Mouse (Mus musculus) forebrain, embryonic 16.5 days (tissue): ENCODE data around the gene Apold1. TPM values are rescaled to one million over a fixed set of nuclear protein-coding genes. Genes with fewer than 3 reads are reported as not detected.

Experiments used
- ATAC-seq: fragments of 200-750 bp; cut with Nextera tagmentation; 2 replicates; pipeline ENCODE4 v1.8.0; 2017; ENCODE audit warnings: mild to moderate bottlenecking, moderate library complexity
- H3K27ac ChIP-seq: fragments of 300-500 bp; sonication (generic); 2 replicates; pipeline ENCODE4 v1.5.1; 2014; ENCODE audit warnings: low read length, control low read depth
- H3K27me3 ChIP-seq: fragments of 300-500 bp; sonication (generic); replicated peaks from 2 replicates; pipeline ENCODE4 v1.6.1; 2014; ENCODE audit warnings: low read length; ENCODE audit not compliant: control insufficient read depth, insufficient read depth
- H3K36me3 ChIP-seq: fragments of 300-500 bp; sonication (generic); 2 replicates; pipeline ENCODE4 v1.6.1; 2014; ENCODE audit not compliant: control insufficient read depth, insufficient read depth
- H3K4me1 ChIP-seq: fragments of 300-500 bp; sonication (generic); replicated peaks from 2 replicates; pipeline ENCODE4 v1.6.1; 2014; ENCODE audit warnings: low read length; ENCODE audit not compliant: control insufficient read depth, insufficient read depth
- H3K4me2 ChIP-seq: fragments of 300-500 bp; sonication (generic); 2 replicates; pipeline ENCODE4 v1.6.1; 2014; ENCODE audit warnings: mild to moderate bottlenecking, low read length, control low read depth
- H3K4me3 ChIP-seq: fragments of 300-500 bp; sonication (generic); replicated peaks from 2 replicates; pipeline ENCODE4 v1.5.1; 2014; ENCODE audit warnings: mild to moderate bottlenecking, low read length, control low read depth
- H3K9ac ChIP-seq: fragments of 300-500 bp; sonication (generic); replicated peaks from 2 replicates; pipeline ENCODE4 v1.6.1; 2014; ENCODE audit warnings: low read depth, low read length, control low read depth
- H3K9me3 ChIP-seq: fragments of 300-500 bp; sonication (generic); 2 replicates; pipeline ENCODE4 v1.6.1; 2016; ENCODE audit warnings: low read length; ENCODE audit not compliant: control insufficient read depth
- WGBS: fragments of 180-500 bp; shearing (Covaris S2); extraction: QIAGEN DNeasy Blood & Tissue Kit; methylation state at CpG from one replicate; pipeline ENCODE4 v1.1.7; 2014; 5-methylcytosine and 5-hydroxymethylcytosine counted together
- polyA plus RNA-seq: library from polyadenylated mRNA; unstranded; fragments of >200 nt; fragmentation: Nextera tagmentation; extraction: Ambion mirVana; gene quantifications from 2 replicates; pipeline ENCODE4 v1.2.1, GENCODE M21; 2015

Apold1 gene
- polyA plus RNA-seq, 1 experiment from 2014 or later = 4.2 TPM

DNA sequence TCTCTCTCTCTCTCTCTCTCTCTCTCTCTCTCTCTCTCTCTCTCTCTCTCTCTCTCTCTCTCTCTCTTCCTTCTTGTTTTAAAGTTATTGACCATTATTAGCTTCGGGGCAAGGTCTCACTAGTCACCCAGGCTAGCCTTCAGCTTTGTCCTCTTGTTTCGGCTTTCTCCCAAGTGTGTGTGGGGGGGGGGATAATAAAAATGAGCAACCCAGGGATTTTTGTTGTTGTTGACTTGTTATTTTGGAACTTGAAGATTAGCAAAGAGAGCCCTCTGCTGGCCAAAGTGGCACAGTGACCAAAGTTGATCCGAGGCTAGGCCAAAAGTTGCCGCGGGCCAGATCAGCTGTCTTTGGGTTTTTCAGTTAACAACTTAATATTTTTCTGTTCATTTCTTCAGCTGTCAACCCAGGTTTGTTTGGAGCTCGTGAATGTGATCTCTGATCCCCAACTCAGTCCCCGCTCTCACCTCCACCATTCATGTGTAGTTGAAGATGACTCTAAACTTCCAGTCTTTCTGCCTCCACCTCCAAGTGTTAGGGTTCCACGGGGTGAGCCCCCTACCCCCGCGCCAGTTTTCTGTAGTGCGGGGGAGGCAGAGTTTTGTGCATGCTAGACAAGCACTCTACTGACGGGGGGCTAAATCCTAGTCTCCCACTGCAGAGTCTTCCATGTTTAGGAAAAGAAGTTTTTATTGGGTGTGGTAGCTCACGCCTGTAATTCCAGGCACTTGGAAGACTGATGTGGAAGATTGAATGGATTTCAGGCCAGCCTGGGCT lies 34.0 kb upstream of the Apold1 start:
- Histone ChIP-seq H3K27ac (no peak overlapping the region), H3K4me2 (no peak overlapping the region), H3K4me1 (no peaks in the 10 kb centered on the region), H3K36me3 (no peaks in the 10 kb centered on the region), H3K4me3 (no peak overlapping the region), H3K27me3 (no peaks in the 10 kb centered on the region), H3K9me3 (no peaks in the 10 kb centered on the region), H3K9ac (no peak overlapping the region)
- 48% methylated on average over 13 of the region's 13 CpGs for WGBS
- peak; percentile 28; the same call in 1 of the 2 replicates for ATAC-seq

DNA sequence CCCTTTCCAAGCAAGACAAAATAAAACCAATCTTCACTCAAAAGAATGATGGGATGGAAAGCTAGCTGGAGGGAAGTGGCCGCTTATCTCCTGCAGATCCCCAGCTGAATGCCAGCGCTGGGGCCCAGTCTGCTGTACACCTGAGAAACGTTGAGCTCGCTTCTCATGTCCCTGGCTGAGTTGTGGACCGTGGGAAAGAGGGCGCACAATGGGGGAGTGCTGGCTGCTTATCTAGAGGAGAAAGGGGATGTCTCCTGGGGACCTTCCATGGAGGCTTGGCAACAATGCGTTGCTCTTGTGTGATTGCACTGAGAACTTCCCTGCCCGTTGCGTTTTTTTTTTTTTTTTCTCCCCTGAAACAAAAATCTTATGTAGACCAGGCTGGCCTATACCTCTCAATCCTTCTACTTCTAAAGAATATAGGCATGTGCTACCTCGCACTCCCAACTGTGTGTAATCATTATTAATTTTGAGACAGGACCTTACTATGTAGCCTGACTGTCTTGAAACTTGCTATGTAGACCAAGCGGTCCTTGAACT lies 32.9 kb upstream of the Apold1 start:
- no peak for ATAC-seq
- Histone ChIP-seq H3K27ac (no peak overlapping the region), H3K9ac (no peak overlapping the region), H3K4me1 (no peaks in the 10 kb centered on the region), H3K4me3 (no peak overlapping the region), H3K27me3 (no peaks in the 10 kb centered on the region), H3K4me2 (no peak overlapping the region), H3K36me3 (no peaks in the 10 kb centered on the region), H3K9me3 (no peaks in the 10 kb centered on the region)
- 67% methylated on average over 11 of the region's 11 CpGs for WGBS

DNA sequence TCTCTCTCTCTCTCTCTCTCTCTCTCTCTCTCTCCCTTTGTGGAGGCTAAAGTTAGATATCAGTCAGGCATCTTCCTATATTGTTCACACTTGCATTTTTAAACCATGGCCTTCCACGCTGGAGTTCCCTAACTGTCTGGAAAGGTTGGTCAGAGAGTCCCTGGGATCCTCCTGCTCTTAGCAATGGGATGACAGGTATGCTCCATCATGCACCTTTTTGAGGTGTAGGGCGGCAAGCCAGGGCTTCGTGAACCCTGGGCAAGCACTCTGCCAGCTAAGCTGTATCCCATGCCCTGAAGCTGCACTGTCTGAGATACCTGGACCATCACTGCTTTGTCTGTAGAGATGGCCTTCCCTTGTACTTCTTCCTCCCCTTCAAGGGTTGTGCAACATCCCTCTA lies 32.3 kb upstream of the Apold1 start:
- Histone ChIP-seq H3K4me3 (no peak overlapping the region), H3K4me1 (0 out of 2 replicates have a peak, but pooled peaks cover 2% of the 10 kb centered on the region), H3K4me2 (no peak overlapping the region), H3K9me3 (no peaks in the 10 kb centered on the region), H3K9ac (no peak overlapping the region), H3K27ac (no peak overlapping the region), H3K27me3 (no peaks in the 10 kb centered on the region), H3K36me3 (no peaks in the 10 kb centered on the region)
- WGBS = 93% methylated on average over 3 of the region's 3 CpGs
- no peak for ATAC-seq

DNA sequence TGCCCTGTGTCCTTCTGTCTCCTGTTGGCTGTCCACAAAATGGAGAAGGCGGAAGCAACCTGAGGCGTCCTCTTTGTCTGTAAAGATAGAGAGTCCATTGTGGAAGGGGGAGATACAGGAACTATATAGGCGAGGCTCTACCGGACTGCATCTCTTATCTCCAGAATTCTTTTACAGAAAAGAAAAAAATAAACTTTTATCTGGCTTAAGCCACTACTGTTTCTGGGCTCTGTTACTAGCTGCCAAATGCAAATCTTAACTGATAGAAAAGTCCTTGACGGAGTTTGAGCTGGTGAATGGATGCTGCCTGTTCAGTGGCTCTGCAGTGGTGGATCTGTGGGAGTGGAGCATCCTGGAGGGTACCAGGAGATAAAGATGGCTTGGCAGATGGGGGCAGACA lies 30.2 kb upstream of the Apold1 start:
- Histone ChIP-seq H3K4me3 (no peak overlapping the region), H3K27ac (no peak overlapping the region), H3K4me1 (0 out of 2 replicates have a peak, but pooled peaks cover 2% of the 10 kb centered on the region), H3K9ac (no peak overlapping the region), H3K4me2 (no peak overlapping the region), H3K9me3 (no peaks in the 10 kb centered on the region), H3K36me3 (no peaks in the 10 kb centered on the region), H3K27me3 (no peaks in the 10 kb centered on the region)
- WGBS = 83% methylated on average over 5 of the region's 5 CpGs
- ATAC-seq = no peak

GRCm38 (mm10) chr6:134953976-134954375 lies 27.5 kb upstream of the Apold1 start:
- Histone ChIP-seq H3K9me3 (no peaks in the 10 kb centered on the region), H3K4me3 (no peak overlapping the region), H3K9ac (no peak overlapping the region), H3K36me3 (no peaks in the 10 kb centered on the region), H3K27me3 (no peaks in the 10 kb centered on the region), H3K27ac (no peak overlapping the region), H3K4me1 (0 out of 2 replicates have a peak, but pooled peaks cover 2% of the 10 kb centered on the region), H3K4me2 (peak overlapping the region; percentile 1; the same call in 1 of the 2 replicates)
- WGBS = 36% methylated on average over 11 of the region's 11 CpGs
- ATAC-seq = peak; percentile 75

GRCm38 (mm10) chr6:134956388-134956787 lies 25.1 kb upstream of the Apold1 start:
- Histone ChIP-seq H3K9ac (no peak overlapping the region), H3K4me2 (no peak overlapping the region), H3K4me1 (peaks cover 10% of the 10 kb centered on the region), H3K27ac (no peak overlapping the region), H3K4me3 (no peak overlapping the region), H3K9me3 (no peaks in the 10 kb centered on the region), H3K27me3 (no peaks in the 10 kb centered on the region), H3K36me3 (no peaks in the 10 kb centered on the region)
- no peak for ATAC-seq
- WGBS = 88% methylated on average over 4 of the region's 4 CpGs

DNA sequence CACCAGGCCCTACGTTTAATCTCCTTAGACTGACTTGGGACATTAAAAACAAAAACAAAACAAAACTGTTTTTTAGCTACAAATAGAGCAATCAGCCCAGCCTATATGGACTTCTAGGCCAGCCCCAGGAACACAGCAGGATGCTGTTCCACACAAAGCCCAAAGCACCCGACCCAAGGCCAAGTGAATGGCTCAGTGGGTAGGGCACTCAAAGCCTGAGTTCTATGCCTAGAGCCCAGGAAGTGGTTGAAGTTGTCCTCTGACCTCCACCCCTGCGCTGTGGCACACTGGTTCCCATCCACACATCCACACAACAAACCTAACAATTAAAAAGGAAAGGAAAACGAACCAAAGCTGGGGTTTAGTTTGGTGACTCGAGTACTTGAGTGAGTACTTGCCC lies 20.2 kb upstream of the Apold1 start:
- Histone ChIP-seq H3K4me3 (no peak overlapping the region), H3K4me1 (peaks cover 12% of the 10 kb centered on the region), H3K27ac (no peak overlapping the region), H3K4me2 (no peak overlapping the region), H3K9ac (no peak overlapping the region), H3K27me3 (no peaks in the 10 kb centered on the region), H3K9me3 (no peaks in the 10 kb centered on the region), H3K36me3 (no peaks in the 10 kb centered on the region)
- no peak for ATAC-seq
- WGBS = 42% methylated on average over 5 of the region's 5 CpGs

DNA sequence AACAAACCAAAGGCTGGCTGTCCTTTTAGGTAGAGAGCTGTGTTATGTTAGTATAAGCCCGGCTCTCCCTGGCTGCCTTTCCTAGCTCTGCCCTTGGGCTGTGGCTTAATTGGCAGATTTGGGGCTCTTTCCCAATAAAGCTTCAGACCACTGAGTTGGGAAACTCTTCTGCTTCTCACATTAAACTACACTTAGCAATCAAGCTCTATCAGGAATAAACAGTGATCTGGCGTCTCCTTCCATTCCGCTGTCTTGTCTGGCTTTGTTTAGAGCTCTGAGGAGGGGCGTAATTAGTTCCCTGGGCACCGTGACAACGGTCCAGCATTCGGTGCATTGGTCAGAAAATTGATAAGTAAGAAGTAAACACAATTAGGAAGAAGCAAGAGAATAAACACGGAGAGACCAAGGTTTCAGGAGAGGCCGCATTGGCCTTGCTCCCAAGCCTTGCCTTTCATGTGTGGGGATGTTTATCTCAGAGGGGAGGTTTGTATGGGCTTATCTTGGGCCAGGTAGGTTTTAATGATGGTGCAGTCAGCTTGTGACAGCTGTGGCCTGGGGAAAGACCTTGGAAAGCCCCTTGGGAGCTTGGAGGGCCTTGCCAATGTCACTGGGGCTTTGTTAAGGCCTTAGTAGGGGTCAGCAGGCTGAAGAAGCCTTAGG lies 19.5 kb upstream of the Apold1 start:
- Histone ChIP-seq H3K4me2 (no peak overlapping the region), H3K4me3 (no peak overlapping the region), H3K27ac (peak overlapping the region; percentile 29), H3K4me1 (peaks cover 12% of the 10 kb centered on the region), H3K27me3 (no peaks in the 10 kb centered on the region), H3K36me3 (no peaks in the 10 kb centered on the region), H3K9ac (no peak overlapping the region), H3K9me3 (no peaks in the 10 kb centered on the region)
- 24% methylated on average over 9 of the region's 9 CpGs for WGBS
- peak; percentile 53 for ATAC-seq

GRCm38 (mm10) chr6:134962518-134962893 lies 19.0 kb upstream of the Apold1 start:
- no peaks in the 10 kb centered on the region for H3K36me3 ChIP-seq
- H3K4me3 ChIP-seq = no peak overlapping the region
- ATAC-seq = peak; percentile 75
- no peaks in the 10 kb centered on the region for H3K9me3 ChIP-seq
- H3K4me1 ChIP-seq = peaks cover 12% of the 10 kb centered on the region
- WGBS = 32% methylated on average over 5 of the region's 5 CpGs
- no peak overlapping the region for H3K4me2 ChIP-seq
- H3K27ac ChIP-seq = peak overlapping the region; percentile 29
- H3K27me3 ChIP-seq = no peaks in the 10 kb centered on the region
- H3K9ac ChIP-seq = no peak overlapping the region
